ENCODE assay signal across 17 mouse cellular contexts in the genomic region with DNA sequence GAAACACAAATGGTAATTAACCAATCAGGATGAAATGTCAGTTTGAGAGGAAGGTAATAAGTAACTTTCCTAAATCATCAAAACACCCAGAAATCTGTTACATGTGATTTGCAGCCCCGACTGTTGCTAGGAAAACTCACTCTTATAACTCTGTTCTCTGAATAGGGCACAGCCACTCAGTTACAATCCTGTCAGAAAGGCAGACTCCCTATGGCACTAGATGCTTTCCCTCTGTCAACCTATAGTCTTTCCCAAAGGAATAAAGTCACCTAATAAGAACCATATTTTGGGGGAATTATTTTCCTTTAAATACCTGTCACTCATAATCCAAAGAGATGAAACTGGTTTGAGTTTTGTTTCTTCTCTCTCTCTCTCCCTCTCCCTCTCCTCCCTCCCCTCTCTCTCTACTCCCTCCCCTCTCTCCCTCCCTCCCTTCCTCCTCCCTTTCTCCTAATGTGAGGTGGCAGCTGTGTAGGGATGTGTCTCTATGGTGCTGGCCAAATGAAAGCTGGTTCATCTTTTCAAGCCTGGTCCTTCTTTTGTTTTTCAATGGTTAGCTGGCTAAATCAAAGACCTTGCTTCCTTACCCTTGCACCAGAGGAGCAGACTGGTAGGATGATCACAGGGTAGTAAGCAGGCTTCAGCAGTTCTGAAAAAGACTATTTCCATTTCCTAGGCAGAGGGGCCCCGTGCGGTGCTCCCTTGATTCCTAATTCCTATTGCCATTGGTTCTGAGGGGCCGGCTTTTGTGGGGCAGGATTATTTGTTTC.
DNase-seq lines count a peak whose midpoint lies in the region; ATAC-seq and TF ChIP-seq lines count a peak whose summit lies in the region.
"Had no signal": no experiment of that assay in that cellular context is flagged by ENCODE, and none has a peak within 500 bp of the region (broad histone marks: within the 10 kb centered on the region; RNA-seq: fewer than 3 reads in every experiment).

No protein-coding gene starts in this region.

- H3K36me3 ChIP-seq in neural tube, embryonic 11.5 days (ENCODE audit: control insufficient read depth, insufficient read depth, low read length): no peaks in the 10 kb centered on the region
- no peaks in the 10 kb centered on the region for H3K36me3 ChIP-seq in forebrain, postnatal 0 days (ENCODE audit: insufficient read depth)
- no peaks in the 10 kb centered on the region for H3K36me3 ChIP-seq in midbrain, embryonic 12.5 days
- H3K36me3 ChIP-seq: G1E had no signal

- no peak for TF ChIP-seq CTCF in forebrain, postnatal 0 days (IDR thresholded peaks at IDR 0.05; ENCODE audit: low read depth)
- TF ChIP-seq CTCF in lung, adult 2 months (IDR thresholded peaks at IDR 0.05; ENCODE audit: insufficient read depth, low read length): no peak

- no peaks in the 10 kb centered on the region for H3K4me1 ChIP-seq in neural tube, embryonic 11.5 days (ENCODE audit: control insufficient read depth, insufficient read depth, low read length)
- H3K4me1 ChIP-seq in forebrain, postnatal 0 days (ENCODE audit: insufficient read depth): 0 out of 2 replicates have a peak, but pooled peaks cover 4% of the 10 kb centered on the region
- H3K4me1 ChIP-seq in midbrain, embryonic 12.5 days: peaks cover 20% of the 10 kb centered on the region
- no peaks in the 10 kb centered on the region for H3K4me1 ChIP-seq in lung, adult 2 months (ENCODE audit: control insufficient read depth, insufficient read depth, low read length)
- H3K4me1 ChIP-seq: megakaryocyte, embryonic 14.5 days had no signal

- 20% methylated on average over 4 of the region's 4 CpGs for WGBS in neural tube, embryonic 11.5 days
- 10% methylated on average over 4 of the region's 4 CpGs for WGBS in forebrain, postnatal 0 days
- 9% methylated on average over 4 of the region's 4 CpGs for WGBS in midbrain, embryonic 12.5 days
- WGBS in lung, adult 2 months: 54% methylated on average over 4 of the region's 4 CpGs

- no peaks in the 10 kb centered on the region for H3K27me3 ChIP-seq in neural tube, embryonic 11.5 days (ENCODE audit: control insufficient read depth, insufficient read depth, low read length)
- H3K27me3 ChIP-seq in forebrain, postnatal 0 days (ENCODE audit: insufficient read depth, low read length): no peaks in the 10 kb centered on the region
- 0 out of 2 replicates have a peak, but pooled peaks cover 3% of the 10 kb centered on the region for H3K27me3 ChIP-seq in midbrain, embryonic 12.5 days
- H3K27me3 ChIP-seq: megakaryocyte, embryonic 14.5 days had no signal

- peak; percentile 42; the same call in 1 of the 2 replicates for ATAC-seq in neural tube, embryonic 11.5 days (ENCODE audit: insufficient read depth, low FRiP score, low TSS enrichment)
- peak; percentile 61; the same call in 1 of the 2 replicates for ATAC-seq in forebrain, postnatal 0 days
- ATAC-seq in midbrain, embryonic 12.5 days (ENCODE audit: low FRiP score, low read depth): peak; percentile 96

- no peak for TF ChIP-seq POLR2A in lung, adult 2 months (IDR thresholded peaks at IDR 0.05; ENCODE audit: borderline replicate concordance, extremely low read depth, low read depth, low read length)

- DNase-seq in neural tube, embryonic 11.5 days (ENCODE audit: low spot score): no peak
- DNase-seq in neural tube, embryonic 10.5 days (ENCODE audit: extremely low spot score, low spot score): no peak
- DNase-seq in forebrain, postnatal 0 days: peak; percentile 12
- peak; percentile 73 for DNase-seq in retina, postnatal 1 day
- no peak for DNase-seq in adrenal gland, postnatal 36 days
- DNase-seq in kidney, adult 18-20 months: no peak
- DNase-seq in lung, adult 2 months: no peak
- DNase-seq: adrenal gland, postnatal 25 days; gastrocnemius, adult 2 months; kidney, adult 9 months; right cerebral cortex, postnatal 4 days; thymus, postnatal 14 days had no signal

- H3K4me3 ChIP-seq in neural tube, embryonic 11.5 days (ENCODE audit: low read depth, low read length): no peak overlapping the region
- H3K4me3 ChIP-seq in forebrain, postnatal 0 days (ENCODE audit: low read depth, low read length): no peak overlapping the region
- no peak overlapping the region for H3K4me3 ChIP-seq in midbrain, embryonic 12.5 days
- H3K4me3 ChIP-seq in lung, adult 2 months (replicated peaks; ENCODE audit: extremely low read depth, low read depth, low read length): no peak overlapping the region
- H3K4me3 ChIP-seq: erythroblast, embryonic 14.5 days; gastrocnemius, adult 2 months; megakaryocyte, embryonic 14.5 days had no signal

- H3K4me2 ChIP-seq in neural tube, embryonic 11.5 days (ENCODE audit: low read depth): no peak overlapping the region
- peak overlapping the region; percentile 10; the same call in 1 of the 2 replicates for H3K4me2 ChIP-seq in forebrain, postnatal 0 days (ENCODE audit: low read depth)
- peak overlapping the region; percentile 25 for H3K4me2 ChIP-seq in midbrain, embryonic 12.5 days (replicated peaks)
- H3K4me2 ChIP-seq: liver, embryonic 11.5 days had no signal

- no peak overlapping the region for H3K27ac ChIP-seq in neural tube, embryonic 11.5 days (ENCODE audit: low read depth, low read length)
- no peak overlapping the region for H3K27ac ChIP-seq in forebrain, postnatal 0 days (ENCODE audit: low read depth, low read length)
- H3K27ac ChIP-seq in midbrain, embryonic 12.5 days (replicated peaks): peak overlapping the region; percentile 47
- H3K27ac ChIP-seq: gastrocnemius, adult 2 months had no signal

- H3K9ac ChIP-seq in neural tube, embryonic 11.5 days (ENCODE audit: low read length): no peak overlapping the region
- H3K9ac ChIP-seq in forebrain, postnatal 0 days: no peak overlapping the region
- no peak overlapping the region for H3K9ac ChIP-seq in midbrain, embryonic 12.5 days (replicated peaks)

- no peaks in the 10 kb centered on the region for H3K9me3 ChIP-seq in neural tube, embryonic 11.5 days (ENCODE audit: control insufficient read depth, low read length)
- no peaks in the 10 kb centered on the region for H3K9me3 ChIP-seq in forebrain, postnatal 0 days (ENCODE audit: low read length)
- no peaks in the 10 kb centered on the region for H3K9me3 ChIP-seq in midbrain, embryonic 12.5 days
- H3K9me3 ChIP-seq: G1E; megakaryocyte, embryonic 14.5 days had no signal

Comparison
In these comparisons a context has a peak if more than half of its experiments do, and no peak if none do; other contexts are left out.
1. ATAC-seq: peak in every context shown above with its lines; median percentile 96 in midbrain, embryonic 12.5 days; 61 in forebrain, postnatal 0 days; 42 in neural tube, embryonic 11.5 days.
2. DNase-seq: peak in forebrain, postnatal 0 days (single experiment) and retina, postnatal 1 day (single experiment); none in neural tube, embryonic 11.5 days (single experiment), neural tube, embryonic 10.5 days (single experiment), adrenal gland, postnatal 36 days (0 of 2), kidney, adult 18-20 months (single experiment) and lung, adult 2 months (single experiment).